Mouse (Mus musculus): Measurements from ENCODE around the gene 2610528A11Rik.

- TF ChIP-seq POLR2A (IDR thresholded peaks at IDR 0.05; ENCODE audit: control insufficient read depth, extremely low read depth, insufficient read depth, low read length, poor library complexity) (no peak), CTCF (IDR thresholded peaks at IDR 0.05; ENCODE audit: borderline replicate concordance, control insufficient read depth, extremely low read depth, insufficient read depth, low read length, poor library complexity) (no peak)
These were observed 12.3 kb downstream of the 2610528A11Rik start for GRCm38 (mm10) chr14:37101531-37101930.
